In the genomic region with DNA sequence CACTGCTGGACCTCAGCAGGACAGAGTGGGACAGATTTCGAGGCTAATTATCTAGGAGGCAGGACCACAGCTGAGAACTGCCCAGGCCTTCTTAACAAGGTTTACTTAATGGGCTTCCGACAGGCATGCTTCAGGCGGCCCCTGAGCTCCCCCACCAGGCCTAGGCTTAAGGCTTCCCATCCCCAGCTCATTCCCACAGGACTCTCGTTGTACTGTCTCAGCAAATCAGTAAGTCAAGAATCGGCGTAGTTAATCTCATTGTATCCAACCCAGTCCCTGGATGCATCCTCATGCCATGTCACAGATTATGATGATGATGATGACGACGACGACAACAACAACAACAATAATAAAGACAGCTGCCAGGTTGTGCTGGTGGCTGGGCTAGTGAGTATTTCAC, we compare ENCODE assay signal across 31 mouse cellular contexts. TPM values are rescaled to one million over a fixed set of nuclear protein-coding genes. Genes with fewer than 3 reads are reported as not detected.
DNase-seq lines count a peak whose midpoint lies in the region; ATAC-seq and TF ChIP-seq lines count a peak whose summit lies in the region.
"Had no signal": no experiment of that assay in that cellular context is flagged by ENCODE, and none has a peak within 500 bp of the region (broad histone marks: within the 10 kb centered on the region; RNA-seq: fewer than 3 reads in every experiment).

No protein-coding gene starts in this region.

- no peak overlapping the region for H3K9ac ChIP-seq in hindbrain, embryonic 11.5 days (ENCODE audit: low read depth, low read length)
- H3K9ac ChIP-seq in midbrain, embryonic 12.5 days (replicated peaks): no peak overlapping the region
- H3K9ac ChIP-seq in midbrain, postnatal 0 days (replicated peaks; ENCODE audit: low read length, poor library complexity, severe bottlenecking): no peak overlapping the region
- H3K9ac ChIP-seq in midbrain, embryonic 14.5 days (replicated peaks; ENCODE audit: low read length): no peak overlapping the region
- H3K9ac ChIP-seq in midbrain, embryonic 16.5 days (ENCODE audit: low read depth, low read length): no peak overlapping the region
- H3K9ac ChIP-seq: embryonic facial prominence, embryonic 13.5 days; embryonic facial prominence, embryonic 15.5 days; forebrain, embryonic 12.5 days had no signal

- no peak overlapping the region for H3K4me2 ChIP-seq in hindbrain, embryonic 11.5 days (replicated peaks; ENCODE audit: low read depth, low read length)
- H3K4me2 ChIP-seq in midbrain, embryonic 12.5 days (replicated peaks): no peak overlapping the region
- no peak overlapping the region for H3K4me2 ChIP-seq in midbrain, postnatal 0 days (ENCODE audit: low read depth, low read length, poor library complexity, severe bottlenecking)
- H3K4me2 ChIP-seq in midbrain, embryonic 14.5 days (ENCODE audit: low read length): no peak overlapping the region
- no peak overlapping the region for H3K4me2 ChIP-seq in midbrain, embryonic 16.5 days (ENCODE audit: low read length)
- H3K4me2 ChIP-seq: embryonic facial prominence, embryonic 13.5 days; embryonic facial prominence, embryonic 15.5 days; forebrain, embryonic 12.5 days had no signal

- no peaks in the 10 kb centered on the region for H3K27me3 ChIP-seq in hindbrain, embryonic 11.5 days (ENCODE audit: control insufficient read depth, insufficient read depth, low read length)
- no peaks in the 10 kb centered on the region for H3K27me3 ChIP-seq in hindbrain, embryonic 10.5 days (ENCODE audit: insufficient read depth, poor library complexity, severe bottlenecking)
- no peaks in the 10 kb centered on the region for H3K27me3 ChIP-seq in midbrain, embryonic 12.5 days
- no peaks in the 10 kb centered on the region for H3K27me3 ChIP-seq in midbrain, postnatal 0 days (ENCODE audit: insufficient read depth, low read length)
- H3K27me3 ChIP-seq in midbrain, embryonic 14.5 days (ENCODE audit: control insufficient read depth, insufficient read depth, low read length): no peaks in the 10 kb centered on the region
- H3K27me3 ChIP-seq in midbrain, embryonic 16.5 days (ENCODE audit: control insufficient read depth, insufficient read depth, low read depth, low read length): no peaks in the 10 kb centered on the region
- H3K27me3 ChIP-seq: CH12.LX; embryonic facial prominence, embryonic 13.5 days; embryonic facial prominence, embryonic 15.5 days; forebrain, embryonic 12.5 days; Patski had no signal

- no peaks in the 10 kb centered on the region for H3K36me3 ChIP-seq in hindbrain, embryonic 11.5 days (ENCODE audit: control insufficient read depth, insufficient read depth, low read length)
- H3K36me3 ChIP-seq in hindbrain, embryonic 10.5 days: no peaks in the 10 kb centered on the region
- H3K36me3 ChIP-seq in midbrain, embryonic 12.5 days: no peaks in the 10 kb centered on the region
- no peaks in the 10 kb centered on the region for H3K36me3 ChIP-seq in midbrain, postnatal 0 days (ENCODE audit: insufficient read depth, low read length)
- H3K36me3 ChIP-seq in midbrain, embryonic 14.5 days (ENCODE audit: control insufficient read depth, insufficient read depth, low read length): no peaks in the 10 kb centered on the region
- H3K36me3 ChIP-seq in midbrain, embryonic 16.5 days (ENCODE audit: control insufficient read depth, insufficient read depth, low read length): no peaks in the 10 kb centered on the region
- H3K36me3 ChIP-seq: embryonic facial prominence, embryonic 13.5 days; embryonic facial prominence, embryonic 15.5 days; forebrain, embryonic 10.5 days; forebrain, embryonic 12.5 days; G1E had no signal

- no peak overlapping the region for H3K4me3 ChIP-seq in hindbrain, embryonic 11.5 days (ENCODE audit: low read depth, low read length)
- no peak overlapping the region for H3K4me3 ChIP-seq in hindbrain, embryonic 10.5 days
- no peak overlapping the region for H3K4me3 ChIP-seq in midbrain, embryonic 12.5 days
- H3K4me3 ChIP-seq in midbrain, postnatal 0 days (ENCODE audit: low read depth, low read length): no peak overlapping the region
- no peak overlapping the region for H3K4me3 ChIP-seq in midbrain, embryonic 14.5 days (replicated peaks; ENCODE audit: low read depth, low read length)
- no peak overlapping the region for H3K4me3 ChIP-seq in midbrain, embryonic 16.5 days (ENCODE audit: low read depth, low read length)
- H3K4me3 ChIP-seq: embryonic facial prominence, embryonic 13.5 days; embryonic facial prominence, embryonic 15.5 days; erythroblast, embryonic 14.5 days; forebrain, embryonic 10.5 days; forebrain, embryonic 12.5 days had no signal

- H3K9me3 ChIP-seq in hindbrain, embryonic 11.5 days (ENCODE audit: control insufficient read depth, low read length): no peaks in the 10 kb centered on the region
- H3K9me3 ChIP-seq in hindbrain, embryonic 10.5 days: no peaks in the 10 kb centered on the region
- H3K9me3 ChIP-seq in midbrain, embryonic 12.5 days: no peaks in the 10 kb centered on the region
- no peaks in the 10 kb centered on the region for H3K9me3 ChIP-seq in midbrain, postnatal 0 days (ENCODE audit: low read length)
- H3K9me3 ChIP-seq in midbrain, embryonic 14.5 days (ENCODE audit: control insufficient read depth, low read length): no peaks in the 10 kb centered on the region
- no peaks in the 10 kb centered on the region for H3K9me3 ChIP-seq in midbrain, embryonic 16.5 days (replicated peaks; ENCODE audit: control insufficient read depth, low read length, poor library complexity, severe bottlenecking)
- H3K9me3 ChIP-seq: embryonic facial prominence, embryonic 13.5 days; embryonic facial prominence, embryonic 15.5 days; forebrain, embryonic 10.5 days; forebrain, embryonic 12.5 days; G1E had no signal

- intact Hi-C loops in heart, postnatal 10 days (cut with DNase I): no loop called here

- peak; percentile 37 for DNase-seq in heart, adult 11 months
- no peak for DNase-seq in heart, postnatal 10 days
- peak; percentile 19 for DNase-seq in hindbrain, embryonic 11.5 days (ENCODE audit: low spot score)
- no peak for DNase-seq in hindbrain, embryonic 10.5 days (ENCODE audit: low spot score)
- no peak for DNase-seq in midbrain, postnatal 0 days (ENCODE audit: low spot score)
- DNase-seq in midbrain, embryonic 14.5 days: peak; percentile 34
- DNase-seq: adrenal gland, adult 8-10 months; adrenal gland, postnatal 14 days; adrenal gland, postnatal 36 days; B cell, adult 2 months; cerebellum, adult 11 months; cerebellum, adult 18-20 months; cerebellum, adult 8-10 months; cerebellum, adult 9-11 months; cerebellum, postnatal 14 days; cerebellum, postnatal 36 days; embryo, embryonic 11 days had no signal

- TF ChIP-seq CTCF in midbrain, postnatal 0 days (IDR thresholded peaks at IDR 0.05): no peak

- WGBS in hindbrain, embryonic 11.5 days: 69% methylated on average over 9 of the region's 9 CpGs
- 75% methylated on average over 9 of the region's 9 CpGs for WGBS in hindbrain, embryonic 10.5 days
- WGBS in midbrain, embryonic 12.5 days: 50% methylated on average over 9 of the region's 9 CpGs
- WGBS in midbrain, postnatal 0 days: 56% methylated on average over 9 of the region's 9 CpGs
- whole genome bisulfite sequencing in midbrain, embryonic 14.5 days: 50% methylated on average over 9 of the region's 9 CpGs
- 57% methylated on average over 9 of the region's 9 CpGs for WGBS in midbrain, embryonic 16.5 days

- no peak for ATAC-seq in hindbrain, embryonic 11.5 days (ENCODE audit: low FRiP score)
- peak; percentile 49; the same call in 1 of the 2 replicates for ATAC-seq in midbrain, embryonic 12.5 days (ENCODE audit: low FRiP score, low read depth)
- ATAC-seq in midbrain, postnatal 0 days (ENCODE audit: low FRiP score): no peak
- no peak for ATAC-seq in midbrain, embryonic 14.5 days (ENCODE audit: low FRiP score, low TSS enrichment)
- ATAC-seq in midbrain, embryonic 16.5 days: no peak
- ATAC-seq: activated CD4-positive, CD25-positive, alpha-beta regulatory T cell, adult 4 months; CD4-positive, CD25-positive, alpha-beta regulatory T cell, adult 4 months; forebrain, embryonic 14.5 days; Patski had no signal

- no peaks in the 10 kb centered on the region for H3K4me1 ChIP-seq in hindbrain, embryonic 11.5 days (replicated peaks; ENCODE audit: control insufficient read depth, insufficient read depth, low read length)
- peaks cover 9% of the 10 kb centered on the region for H3K4me1 ChIP-seq in hindbrain, embryonic 10.5 days (replicated peaks)
- H3K4me1 ChIP-seq in midbrain, embryonic 12.5 days: no peaks in the 10 kb centered on the region
- H3K4me1 ChIP-seq in midbrain, postnatal 0 days (ENCODE audit: insufficient read depth, low read length): no peaks in the 10 kb centered on the region
- H3K4me1 ChIP-seq in midbrain, embryonic 14.5 days (ENCODE audit: control insufficient read depth, insufficient read depth, low read length): no peaks in the 10 kb centered on the region
- no peaks in the 10 kb centered on the region for H3K4me1 ChIP-seq in midbrain, embryonic 16.5 days (ENCODE audit: control insufficient read depth, insufficient read depth, low read length)
- H3K4me1 ChIP-seq: embryonic facial prominence, embryonic 13.5 days; embryonic facial prominence, embryonic 15.5 days; forebrain, embryonic 12.5 days had no signal

- H3K27ac ChIP-seq in hindbrain, embryonic 11.5 days (ENCODE audit: low read depth, low read length): no peak overlapping the region
- no peak overlapping the region for H3K27ac ChIP-seq in hindbrain, embryonic 10.5 days
- no peak overlapping the region for H3K27ac ChIP-seq in midbrain, embryonic 12.5 days (replicated peaks)
- no peak overlapping the region for H3K27ac ChIP-seq in midbrain, postnatal 0 days (ENCODE audit: low read depth, low read length)
- no peak overlapping the region for H3K27ac ChIP-seq in midbrain, embryonic 14.5 days (replicated peaks; ENCODE audit: low read depth, low read length)
- no peak overlapping the region for H3K27ac ChIP-seq in midbrain, embryonic 16.5 days (ENCODE audit: low read length)
- H3K27ac ChIP-seq: embryonic facial prominence, embryonic 13.5 days; embryonic facial prominence, embryonic 15.5 days; forebrain, embryonic 10.5 days; forebrain, embryonic 12.5 days had no signal

RNA-seq across cellular contexts. Expression of gene Kcnj15, which starts 41.6 kb away (rescaled TPM):
- total RNA-seq in heart, postnatal 10 days (2021): 1 to 10 TPM; 2.3 to 3.6 TPM
- 0.28 TPM in 2 replicates for polyA plus RNA-seq in hindbrain, embryonic 11.5 days (2014; fragmentation: Nextera tagmentation; extraction: Ambion mirVana)
- 0.20 and 0.40 TPM in 2 replicates for polyA plus RNA-seq in hindbrain, embryonic 10.5 days (2016; fragmentation: Nextera tagmentation; extraction: Ambion mirVana)
- 0.16 and 0.19 TPM in 2 replicates for polyA plus RNA-seq in midbrain, embryonic 12.5 days (2016; fragmentation: Nextera tagmentation; extraction: Ambion mirVana)
- total RNA-seq in midbrain, postnatal 0 days (2014; rRNA removed): 0.09 TPM in 1 of 2 replicates, not detected in the other
- 0.04 and 0.06 TPM in 2 replicates for polyA plus RNA-seq in midbrain, postnatal 0 days (2015; fragmentation: Nextera tagmentation; extraction: Ambion mirVana)
- polyA plus RNA-seq in midbrain, embryonic 14.5 days (2014; fragmentation: Nextera tagmentation; extraction: Ambion mirVana): 0.09 TPM in 1 of 2 replicates, not detected in the other
- 0.05 and 0.07 TPM in 2 replicates for polyA plus RNA-seq in midbrain, embryonic 16.5 days (2015; fragmentation: Nextera tagmentation; extraction: Ambion mirVana)
- total RNA-seq: common myeloid progenitor, adult 5-6 weeks had no signal
- polyA plus RNA-seq: G1E had no signal

Comparison
In these comparisons a context has a peak if more than half of its experiments do, and no peak if none do; other contexts are left out.
1. DNase-seq: peak in heart, adult 11 months (single experiment), hindbrain, embryonic 11.5 days (single experiment) and midbrain, embryonic 14.5 days (single experiment); none in heart, postnatal 10 days (0 of 2), hindbrain, embryonic 10.5 days (single experiment) and midbrain, postnatal 0 days (single experiment).